Mouse (Mus musculus) myocyte (in vitro differentiated cells): ENCODE measurements at regions not wholly inside any gene's neighbourhood (a gene's known extent, or its start where the extent isn't known, plus 50 kb on each side); places are given as distances from the start of the nearest gene placed in this dataset.

ENCODE experiments used
- H3K27me3 ChIP-seq: one replicate; pipeline ENCODE4 v1.6.1; 2011; ENCODE audit not compliant: control insufficient read depth, insufficient read depth, insufficient read length
- H3K36me3 ChIP-seq: one replicate; pipeline ENCODE4 v1.6.1; 2011; ENCODE audit not compliant: control insufficient read depth, insufficient read depth
- H3K4me2 ChIP-seq: one replicate; pipeline ENCODE4 v1.6.1; 2011; ENCODE audit warnings: low read depth, control low read depth
- H3K4me3 ChIP-seq: one replicate; pipeline ENCODE4 v1.5.1; 2011; ENCODE audit warnings: mild to moderate bottlenecking, control low read depth, moderate library complexity
- H3K79me2 ChIP-seq: one replicate; pipeline ENCODE4 v1.6.1; 2011; ENCODE audit not compliant: control insufficient read depth, insufficient read depth
- H3ac ChIP-seq: one replicate; pipeline ENCODE4 v1.6.1; 2011; ENCODE audit not compliant: control insufficient read depth, insufficient read length
- CEBPB ChIP-seq: IDR thresholded peaks from 2 replicates; pipeline ENCODE4 v1.6.1; 2011; ENCODE audit warnings: mild to moderate bottlenecking, moderate library complexity; ENCODE audit not compliant: poor library complexity, insufficient read depth, severe bottlenecking
- E2F4 ChIP-seq: IDR thresholded peaks from one replicate; pipeline ENCODE4 v1.6.1; 2011; ENCODE audit warnings: mild to moderate bottlenecking, control low read depth, moderate library complexity; ENCODE audit not compliant: insufficient read depth
- MAX ChIP-seq: IDR thresholded peaks from one replicate; pipeline ENCODE4 v1.6.1; 2011; ENCODE audit warnings: low read depth, mild to moderate bottlenecking, control low read depth
- MYOD1 ChIP-seq, 3 experiments: IDR thresholded peaks; one replicate each; pipeline ENCODE4 v1.6.1; 2011; ENCODE audit warnings: control low read depth in 2 of 3, low read depth in 2 of 3, mild to moderate bottlenecking in 2 of 3, moderate library complexity in 1 of 3; ENCODE audit not compliant: insufficient read length in 2 of 3, control insufficient read depth in 1 of 3
- MYOG ChIP-seq, 3 experiments: IDR thresholded peaks; one replicate each; pipeline ENCODE4 v1.6.1; 2011; ENCODE audit warnings: control low read depth in 2 of 3, low read depth in 2 of 3, mild to moderate bottlenecking in 2 of 3; ENCODE audit not compliant: insufficient read length in 2 of 3, control insufficient read depth in 1 of 3, insufficient read depth in 1 of 3
- POLR2A ChIP-seq: IDR thresholded peaks from one replicate; pipeline ENCODE4 v1.6.1; 2011; ENCODE audit warnings: low read depth, mild to moderate bottlenecking, control low read depth, moderate library complexity; ENCODE audit not compliant: insufficient read length
- POLR2AphosphoS2 ChIP-seq: IDR thresholded peaks from one replicate; pipeline ENCODE4 v1.6.1; 2011; ENCODE audit warnings: low read depth, control low read depth; ENCODE audit not compliant: insufficient read length
- REST ChIP-seq: IDR thresholded peaks from one replicate; pipeline ENCODE4 v1.6.1; 2011; ENCODE audit warnings: mild to moderate bottlenecking, control low read depth, moderate library complexity; ENCODE audit not compliant: insufficient read depth, insufficient read length
- SRF ChIP-seq: IDR thresholded peaks from one replicate; pipeline ENCODE4 v1.6.1; 2011; ENCODE audit warnings: low read depth; ENCODE audit not compliant: control insufficient read depth, insufficient read length
- TCF12 ChIP-seq: IDR thresholded peaks from one replicate; pipeline ENCODE4 v1.6.1; 2011; ENCODE audit warnings: mild to moderate bottlenecking, control low read depth; ENCODE audit not compliant: poor library complexity, insufficient read depth, severe bottlenecking
- TCF3 ChIP-seq: IDR thresholded peaks from one replicate; pipeline ENCODE4 v1.6.1; 2011; ENCODE audit warnings: low read depth, control low read depth; ENCODE audit not compliant: insufficient read length
- USF1 ChIP-seq: IDR thresholded peaks from one replicate; pipeline ENCODE4 v1.6.1; 2011; ENCODE audit warnings: low read depth, mild to moderate bottlenecking, control low read depth, moderate library complexity

GRCm38 (mm10) chr13:59895754-59896153 is 72.8 kb upstream of the Tut7 start:
- Histone ChIP-seq H3K4me2 (no peak overlapping the region), H3K79me2 (no peaks in the 10 kb centered on the region), H3K27me3 (no peaks in the 10 kb centered on the region), H3ac (no peak overlapping the region), H3K36me3 (no peaks in the 10 kb centered on the region), H3K4me3 (no peak overlapping the region)
- TF ChIP-seq POLR2AphosphoS2 (no peak), POLR2A (no peak), TCF12 (no peak), MAX (no peak), MYOD1 (IDR thresholded peaks at IDR 0.05; ENCODE audit: control insufficient read depth in 1 of 3, insufficient read length in 2 of 3, low read depth in 2 of 3) (no peak), SRF (no peak), MYOG (IDR thresholded peaks at IDR 0.05; ENCODE audit: control insufficient read depth in 1 of 3, insufficient read depth in 1 of 3, insufficient read length in 2 of 3, low read depth in 2 of 3) (no peak), USF1 (no peak), CEBPB (no peak), E2F4 (no peak), REST (no peak), TCF3 (no peak)

- no peaks in the 10 kb centered on the region for H3K36me3 ChIP-seq
These were observed 71.1 kb upstream of the Tut7 start for GRCm38 (mm10) chr13:59894094-59894493.

DNA sequence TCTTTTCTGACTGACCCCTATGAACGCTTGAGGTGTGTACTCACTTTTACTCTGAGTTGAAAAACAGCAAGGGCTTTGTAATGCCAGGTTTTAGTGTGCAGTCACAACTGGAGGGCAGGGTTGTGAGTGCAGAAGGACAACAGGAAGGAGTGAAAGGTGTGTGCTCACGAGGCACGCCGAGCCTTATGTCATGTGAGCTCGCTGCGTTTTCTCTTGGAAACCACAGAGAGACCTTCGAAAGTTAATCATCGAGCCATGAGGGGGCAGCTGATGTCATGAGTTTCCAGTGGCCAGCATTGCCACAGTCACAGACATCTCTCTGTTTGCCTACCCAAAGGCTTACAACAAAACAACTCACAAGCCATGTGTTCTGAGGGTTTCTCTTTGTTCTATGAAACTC is 70.0 kb upstream of the Tut7 start:
- H3K4me3 ChIP-seq: no peak overlapping the region
- H3K79me2 ChIP-seq: no peaks in the 10 kb centered on the region
- H3K27me3 ChIP-seq: no peaks in the 10 kb centered on the region
- H3ac ChIP-seq: no peak overlapping the region
- no peaks in the 10 kb centered on the region for H3K36me3 ChIP-seq
- no peak for TF ChIP-seq USF1
- TF ChIP-seq CEBPB: no peak
- TF ChIP-seq MYOD1 (IDR thresholded peaks at IDR 0.05; ENCODE audit: control insufficient read depth in 1 of 3, insufficient read length in 2 of 3, low read depth in 2 of 3): no peak
- TF ChIP-seq TCF3: no peak
- no peak for TF ChIP-seq POLR2AphosphoS2
- no peak for TF ChIP-seq MAX
- H3K4me2 ChIP-seq: no peak overlapping the region

More at GRCm38 (mm10) chr13:59894094-59894493, 71.1 kb upstream of the Tut7 start:
- Histone ChIP-seq H3ac (no peak overlapping the region), H3K4me3 (no peak overlapping the region), H3K4me2 (no peak overlapping the region), H3K27me3 (no peaks in the 10 kb centered on the region), H3K79me2 (no peaks in the 10 kb centered on the region)
- no peak for TF ChIP-seq TCF3
- TF ChIP-seq USF1: no peak
- TF ChIP-seq MYOG (IDR thresholded peaks at IDR 0.05; ENCODE audit: control insufficient read depth in 1 of 3, insufficient read depth in 1 of 3, insufficient read length in 2 of 3, low read depth in 2 of 3): no peak
- no peak for TF ChIP-seq SRF
- no peak for TF ChIP-seq MAX
- TF ChIP-seq E2F4: no peak
- no peak for TF ChIP-seq REST
- no peak for TF ChIP-seq MYOD1 (IDR thresholded peaks at IDR 0.05; ENCODE audit: control insufficient read depth in 1 of 3, insufficient read length in 2 of 3, low read depth in 2 of 3)
- no peak for TF ChIP-seq POLR2AphosphoS2
- TF ChIP-seq POLR2A: no peak
- TF ChIP-seq TCF12: no peak
- no peak for TF ChIP-seq CEBPB

GRCm38 (mm10) chr13:59892340-59892739 is 69.4 kb upstream of the Tut7 start:
- H3K36me3 ChIP-seq: no peaks in the 10 kb centered on the region
- H3ac ChIP-seq: no peak overlapping the region
- no peaks in the 10 kb centered on the region for H3K27me3 ChIP-seq
- H3K4me2 ChIP-seq: no peak overlapping the region
- H3K4me3 ChIP-seq: no peak overlapping the region
- TF ChIP-seq POLR2AphosphoS2 (no peak), MYOD1 (IDR thresholded peaks at IDR 0.05; ENCODE audit: control insufficient read depth in 1 of 3, insufficient read length in 2 of 3, low read depth in 2 of 3) (no peak), CEBPB (no peak), SRF (no peak), MYOG (IDR thresholded peaks at IDR 0.05; ENCODE audit: control insufficient read depth in 1 of 3, insufficient read depth in 1 of 3, insufficient read length in 2 of 3, low read depth in 2 of 3) (no peak)
- no peaks in the 10 kb centered on the region for H3K79me2 ChIP-seq

- H3K4me2 ChIP-seq: no peak overlapping the region
- no peaks in the 10 kb centered on the region for H3K36me3 ChIP-seq
- TF ChIP-seq REST: no peak
- TF ChIP-seq MYOG (IDR thresholded peaks at IDR 0.05; ENCODE audit: control insufficient read depth in 1 of 3, insufficient read depth in 1 of 3, insufficient read length in 2 of 3, low read depth in 2 of 3): no peak
- no peak for TF ChIP-seq TCF3
- no peak for TF ChIP-seq TCF12
- no peak for TF ChIP-seq POLR2A
- TF ChIP-seq SRF: no peak
- TF ChIP-seq E2F4: no peak
- TF ChIP-seq MYOD1 (IDR thresholded peaks at IDR 0.05; ENCODE audit: control insufficient read depth in 1 of 3, insufficient read length in 2 of 3, low read depth in 2 of 3): no peak
- no peak for TF ChIP-seq POLR2AphosphoS2
- TF ChIP-seq CEBPB: no peak
- no peak for TF ChIP-seq MAX
- no peak for TF ChIP-seq USF1
- H3K79me2 ChIP-seq: no peaks in the 10 kb centered on the region
- H3K4me3 ChIP-seq: no peak overlapping the region
- H3K27me3 ChIP-seq: no peaks in the 10 kb centered on the region
- H3ac ChIP-seq: no peak overlapping the region
These were observed 68.8 kb upstream of the Tut7 start for GRCm38 (mm10) chr13:59891737-59892136.
